Mouse (Mus musculus) limb, embryonic 11.5 days (tissue): ENCODE results near the gene Sntb2. TPM values are rescaled to one million over a fixed set of nuclear protein-coding genes. Genes with fewer than 3 reads are reported as not detected.

Experiments
- ATAC-seq: fragments of 200-750 bp; cut with Nextera tagmentation; 2 replicates; pipeline ENCODE4 v1.8.0; 2017; ENCODE audit warnings: low read depth; ENCODE audit not compliant: insufficient number of reproducible peaks, low FRiP score, low TSS enrichment
- DNase-seq: peaks from one replicate; pipeline ENCODE4 v3.0.0-alpha.2; 2015; ENCODE audit warnings: low spot score
- H3K27ac ChIP-seq: fragments of 300-500 bp; sonication (generic); replicated peaks from 2 replicates; pipeline ENCODE4 v1.5.1; 2014; ENCODE audit warnings: low read depth, mild to moderate bottlenecking, low read length
- H3K27me3 ChIP-seq: fragments of 300-500 bp; sonication (generic); 2 replicates; pipeline ENCODE4 v1.6.1; 2014; ENCODE audit warnings: mild to moderate bottlenecking, low read length, mixed read lengths; ENCODE audit not compliant: control insufficient read depth, insufficient read depth
- H3K36me3 ChIP-seq: fragments of 300-500 bp; sonication (generic); 2 replicates; pipeline ENCODE4 v1.6.1; 2014; ENCODE audit warnings: mild to moderate bottlenecking, low read length, moderate library complexity, mixed read lengths; ENCODE audit not compliant: control insufficient read depth, insufficient read depth
- H3K4me1 ChIP-seq: fragments of 300-500 bp; sonication (generic); 2 replicates; pipeline ENCODE4 v1.6.1; 2014; ENCODE audit warnings: low read length, mixed read lengths; ENCODE audit not compliant: control insufficient read depth, insufficient read depth
- H3K4me2 ChIP-seq: fragments of 300-500 bp; sonication (generic); 2 replicates; pipeline ENCODE4 v1.6.1; 2014; ENCODE audit warnings: low read depth, mild to moderate bottlenecking, moderate library complexity; ENCODE audit not compliant: severe bottlenecking
- H3K4me3 ChIP-seq: fragments of 300-500 bp; sonication (generic); 2 replicates; pipeline ENCODE4 v1.5.1; 2014; ENCODE audit warnings: low read depth, low read length
- H3K9ac ChIP-seq: fragments of 300-500 bp; sonication (generic); 2 replicates; pipeline ENCODE4 v1.6.1; 2014; ENCODE audit warnings: mild to moderate bottlenecking, low read length
- H3K9me3 ChIP-seq: fragments of 300-500 bp; sonication (generic); 2 replicates; pipeline ENCODE4 v1.6.1; 2016; ENCODE audit warnings: low read length; ENCODE audit not compliant: control insufficient read depth
- WGBS: fragments of 180-500 bp; shearing (Covaris S2); extraction: QIAGEN DNeasy Blood & Tissue Kit; methylation state at CpG from one replicate; pipeline ENCODE4 v1.1.7; 2014; 5-methylcytosine and 5-hydroxymethylcytosine counted together
- polyA plus RNA-seq: library from polyadenylated mRNA; unstranded; fragments of >200 nt; fragmentation: Nextera tagmentation; extraction: Ambion mirVana; gene quantifications from 2 replicates; pipeline ENCODE4 v1.2.1, GENCODE M21; 2014

Gene Sntb2
- polyA plus RNA-seq, 1 experiment from 2014 or later, result 10.7 TPM

- no peak overlapping the region for H3K27ac ChIP-seq
- H3K9me3 ChIP-seq, result no peaks in the 10 kb centered on the region
- WGBS, result 83% methylated on average over 7 of the region's 7 CpGs
- ATAC-seq, result no peak
- H3K9ac ChIP-seq, result no peak overlapping the region
- no peak overlapping the region for H3K4me2 ChIP-seq
- H3K36me3 ChIP-seq, result peaks cover 35% of the 10 kb centered on the region
- DNase-seq, result no peak
- no peaks in the 10 kb centered on the region for H3K27me3 ChIP-seq
- no peaks in the 10 kb centered on the region for H3K4me1 ChIP-seq
- no peak overlapping the region for H3K4me3 ChIP-seq
Observed at GRCm38 (mm10) chr8:107040632-107041031, 105.1 kb downstream of the Sntb2 start.

- Histone ChIP-seq H3K9me3 (no peaks in the 10 kb centered on the region), H3K36me3 (peaks cover 35% of the 10 kb centered on the region), H3K9ac (no peak overlapping the region; the same call in 1 of the 2 replicates), H3K4me2 (no peak overlapping the region), H3K4me3 (no peak overlapping the region), H3K27me3 (no peaks in the 10 kb centered on the region), H3K27ac (no peak overlapping the region), H3K4me1 (no peaks in the 10 kb centered on the region)
- no peak for ATAC-seq
- DNase-seq, result no peak
- WGBS, result 89% methylated on average over 6 of the region's 6 CpGs
Observed at GRCm38 (mm10) chr8:107045478-107045877, 109.9 kb downstream of the Sntb2 start.

GRCm38 (mm10) chr8:107046976-107047375 lies 111.4 kb downstream of the Sntb2 start:
- ATAC-seq, result no peak

GRCm38 (mm10) chr8:107048061-107048941 lies 112.8 kb downstream of the Sntb2 start, which contains the start of gene Pdf:
TSS of gene Pdf (minus strand) at chr8:107048614.
- peak within 1 kb of the TSS; percentile 83 for H3K4me3 ChIP-seq
- peak; percentile 75 for ATAC-seq
- no peaks in the 10 kb centered on the region for H3K9me3 ChIP-seq
- H3K27ac ChIP-seq, result peak within 1 kb of the TSS; percentile 88
- under 1% methylated on average over 87 of the region's 87 CpGs for WGBS
- H3K4me1 ChIP-seq, result no peaks in the 10 kb centered on the region
- peak within 1 kb of the TSS; percentile 71 for H3K4me2 ChIP-seq
- H3K27me3 ChIP-seq, result no peaks in the 10 kb centered on the region
- peak; percentile 79 for DNase-seq
- peak within 1 kb of the TSS; percentile 82 for H3K9ac ChIP-seq
- peaks cover 43% of the 10 kb centered on the region for H3K36me3 ChIP-seq

More at GRCm38 (mm10) chr8:107046976-107047375, 111.4 kb downstream of the Sntb2 start:
- DNase-seq, result no peak
- Histone ChIP-seq H3K9ac (no peak overlapping the region), H3K36me3 (peaks cover 38% of the 10 kb centered on the region), H3K4me1 (no peaks in the 10 kb centered on the region), H3K4me2 (peak overlapping the region; percentile 71; the same call in 1 of the 2 replicates), H3K27me3 (no peaks in the 10 kb centered on the region), H3K27ac (no peak overlapping the region), H3K4me3 (no peak overlapping the region), H3K9me3 (no peaks in the 10 kb centered on the region)
- 89% methylated on average over 5 of the region's 5 CpGs for WGBS

GRCm38 (mm10) chr8:107049480-107049879 lies 113.9 kb downstream of the Sntb2 start:
- H3K4me3 ChIP-seq, result peak overlapping the region; percentile 83; the same call in 1 of the 2 replicates
- 98% methylated on average over 4 of the region's 4 CpGs for WGBS
- DNase-seq, result no peak
- peaks cover 42% of the 10 kb centered on the region for H3K36me3 ChIP-seq
- no peak overlapping the region for H3K9ac ChIP-seq
- no peaks in the 10 kb centered on the region for H3K27me3 ChIP-seq
- ATAC-seq, result no peak
- H3K9me3 ChIP-seq, result no peaks in the 10 kb centered on the region
- H3K4me1 ChIP-seq, result no peaks in the 10 kb centered on the region
- peak overlapping the region; percentile 71; the same call in 1 of the 2 replicates for H3K4me2 ChIP-seq
- peak overlapping the region; percentile 88; the same call in 1 of the 2 replicates for H3K27ac ChIP-seq

DNA sequence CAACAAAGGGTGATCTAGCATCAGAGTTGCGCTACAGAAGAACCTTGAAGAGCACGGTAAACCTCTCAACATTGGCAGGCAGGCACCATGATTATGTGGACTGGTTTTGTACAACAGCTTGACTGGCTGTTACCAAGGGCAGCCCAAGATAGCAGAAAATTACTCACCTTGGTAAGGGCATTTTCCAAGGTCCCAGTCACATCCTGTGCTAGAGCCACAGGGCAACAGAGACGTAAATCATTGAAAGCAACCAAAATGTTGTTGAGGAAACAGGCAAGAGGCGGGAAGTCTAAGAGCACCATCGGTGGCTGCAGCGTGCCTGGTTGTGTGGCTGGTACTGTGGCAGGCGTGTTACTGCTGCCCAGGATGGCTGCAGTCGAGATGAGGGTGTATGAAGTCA lies 116.5 kb downstream of the Sntb2 start:
- DNase-seq, result no peak
- WGBS, result 96% methylated on average over 8 of the region's 8 CpGs
- no peak overlapping the region for H3K9ac ChIP-seq
- no peak overlapping the region for H3K27ac ChIP-seq
- no peak overlapping the region for H3K4me3 ChIP-seq
- no peaks in the 10 kb centered on the region for H3K4me1 ChIP-seq
- H3K27me3 ChIP-seq, result no peaks in the 10 kb centered on the region
- H3K36me3 ChIP-seq, result peaks cover 27% of the 10 kb centered on the region
- H3K9me3 ChIP-seq, result no peaks in the 10 kb centered on the region
- no peak for ATAC-seq
- no peak overlapping the region for H3K4me2 ChIP-seq

GRCm38 (mm10) chr8:107056076-107056972 lies 120.8 kb downstream of the Sntb2 start, which contains the start of the genes Cog8 and Nip7:
TSS of gene Cog8 (minus strand) at chr8:107056689.
TSS of gene Nip7 (plus strand) at chr8:107056877.
- peak within 1 kb of the TSS; percentile 75 for H3K9ac ChIP-seq
- peak; percentile 84 for ATAC-seq
- peaks cover 22% of the 10 kb centered on the region for H3K36me3 ChIP-seq
- no peak within 1 kb of the TSS; the same call in 1 of the 2 replicates for H3K27ac ChIP-seq
- no peaks in the 10 kb centered on the region for H3K9me3 ChIP-seq
- peak within 1 kb of the TSS; percentile 92 for H3K4me2 ChIP-seq
- no peaks in the 10 kb centered on the region for H3K27me3 ChIP-seq
- under 1% methylated on average over 88 of the region's 88 CpGs for WGBS
- peak; percentile 96 for DNase-seq
- peak within 1 kb of the TSS; percentile 79 for H3K4me3 ChIP-seq
- peaks cover 5% of the 10 kb centered on the region; the same call in 1 of the 2 replicates for H3K4me1 ChIP-seq

DNA sequence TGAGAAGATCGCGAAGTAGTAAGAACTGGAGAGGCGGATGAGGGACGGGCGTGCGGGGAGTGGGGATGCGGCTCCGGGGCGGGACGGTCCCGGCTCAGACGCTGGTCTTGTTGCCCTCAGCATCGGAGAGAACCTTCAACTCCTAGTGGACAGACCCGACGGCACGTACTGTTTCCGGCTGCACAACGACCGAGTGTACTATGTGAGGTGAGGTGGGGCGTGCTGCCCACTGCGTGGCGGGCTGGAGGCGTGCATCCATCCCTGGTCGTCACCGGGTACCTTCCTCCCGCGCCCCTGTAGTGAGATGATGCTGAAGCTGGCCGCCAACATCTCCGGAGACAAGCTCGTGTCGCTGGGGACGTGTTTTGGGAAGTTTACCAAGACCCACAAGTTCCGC lies 121.4 kb downstream of the Sntb2 start:
- ATAC-seq (peak; percentile 65; the same call in 1 of the 2 replicates), DNase-seq (no peak)
- peak overlapping the region; percentile 92 for H3K4me2 ChIP-seq
- peaks cover 19% of the 10 kb centered on the region for H3K36me3 ChIP-seq
- H3K27ac ChIP-seq, result no peak overlapping the region
- no peaks in the 10 kb centered on the region for H3K27me3 ChIP-seq
- 0% methylated on average over 33 of the region's 33 CpGs for WGBS
- no peaks in the 10 kb centered on the region for H3K9me3 ChIP-seq
- peak overlapping the region; percentile 55 for H3K9ac ChIP-seq
- H3K4me1 ChIP-seq, result peaks cover 5% of the 10 kb centered on the region; the same call in 1 of the 2 replicates
- peak overlapping the region; percentile 79 for H3K4me3 ChIP-seq
